Mouse (Mus musculus) thymus, postnatal 0 days (tissue): ENCODE measurements around the gene Adcyap1r1. TPM values are rescaled to one million over a fixed set of nuclear protein-coding genes. Genes with fewer than 3 reads are reported as not detected.

Experiments used
- DNase-seq: peaks from one replicate; pipeline ENCODE4 v3.0.0-alpha.2; 2015; ENCODE audit warnings: low spot score
- polyA plus RNA-seq: library from polyadenylated mRNA; unstranded; fragments of >200 nt; fragmentation: Nextera tagmentation; extraction: Ambion mirVana; gene quantifications from 2 replicates; pipeline ENCODE4 v1.2.1, GENCODE M21; 2015

The Adcyap1r1 gene
- polyA plus RNA-seq, 1 experiment from 2014 or later = 0.40 TPM

DNA sequence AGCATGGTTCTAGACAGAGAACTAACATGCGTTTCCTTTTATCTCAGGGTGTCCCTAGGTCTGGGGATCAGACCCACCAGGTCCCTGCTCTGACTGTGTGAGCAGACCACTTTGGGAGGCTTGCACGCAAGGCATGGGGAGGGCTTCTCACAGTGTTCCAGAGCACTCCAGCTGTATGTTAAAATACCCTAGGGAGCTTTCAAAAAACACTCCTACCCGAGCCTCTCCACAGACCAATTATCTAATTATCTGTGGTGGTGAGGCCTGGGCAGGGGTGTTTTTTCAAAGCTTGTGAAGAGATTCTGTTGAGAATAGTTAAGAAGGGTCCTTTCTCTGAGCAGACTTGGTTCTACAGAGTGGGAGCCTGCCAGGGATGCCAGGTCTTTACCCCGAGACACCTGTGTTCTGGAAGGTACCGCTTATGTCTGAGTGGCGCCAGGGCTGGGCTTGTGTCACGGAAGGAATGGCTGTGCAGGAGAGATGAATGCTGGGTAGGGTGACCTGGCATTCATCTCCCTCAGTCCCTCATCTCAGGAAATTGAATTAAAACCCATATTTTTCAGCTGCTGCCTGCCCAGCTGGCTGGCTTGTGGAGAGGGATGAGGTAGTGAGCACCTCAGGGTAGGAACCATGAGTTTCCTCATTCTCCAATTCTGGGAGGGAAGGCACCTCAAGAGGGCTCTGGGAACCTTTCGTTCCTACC lies 2.7 kb upstream of the Adcyap1r1 start:
- DNase-seq = no peak

DNA sequence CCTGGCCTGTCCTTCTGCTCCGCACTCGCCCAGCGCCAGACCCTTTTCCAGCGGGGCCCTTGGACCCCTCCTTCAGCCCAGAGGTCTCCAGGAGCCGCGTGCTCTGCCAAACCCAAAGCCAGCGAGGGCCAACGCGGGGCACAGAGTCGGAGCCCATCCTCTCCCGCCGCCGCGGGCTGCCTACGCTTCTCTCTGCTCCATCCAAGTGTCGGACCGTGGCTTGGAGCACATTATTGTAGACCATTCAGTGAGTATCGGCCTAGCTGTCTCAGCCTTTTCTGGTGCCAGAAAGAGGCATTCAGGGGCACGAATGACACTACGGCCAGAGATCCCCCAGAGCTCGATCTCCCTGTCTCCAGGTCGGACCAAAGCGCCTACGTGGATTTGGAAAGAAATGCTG lies 603 bp downstream of the Adcyap1r1 start:
- DNase-seq = no peak

DNA sequence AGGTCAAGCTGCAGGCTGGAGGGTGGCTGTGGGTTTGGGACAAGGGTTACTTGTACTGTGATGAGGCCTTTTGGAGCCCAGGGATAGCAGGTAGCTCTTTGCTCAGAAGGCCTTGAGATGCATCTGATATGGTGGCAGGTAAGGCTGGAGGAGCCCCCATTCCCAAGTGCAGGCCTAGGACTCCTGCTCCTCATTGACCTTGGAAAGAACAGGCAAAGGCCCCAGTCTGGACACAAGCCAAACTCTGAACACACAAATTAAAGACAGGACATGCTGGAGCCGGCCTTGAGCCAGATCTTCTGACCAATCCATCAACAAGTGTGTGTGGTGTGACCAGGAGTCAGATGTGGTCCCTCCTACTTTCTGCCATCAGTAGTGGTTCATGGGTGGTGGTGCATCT lies 1.8 kb downstream of the Adcyap1r1 start:
- DNase-seq = no peak

DNA sequence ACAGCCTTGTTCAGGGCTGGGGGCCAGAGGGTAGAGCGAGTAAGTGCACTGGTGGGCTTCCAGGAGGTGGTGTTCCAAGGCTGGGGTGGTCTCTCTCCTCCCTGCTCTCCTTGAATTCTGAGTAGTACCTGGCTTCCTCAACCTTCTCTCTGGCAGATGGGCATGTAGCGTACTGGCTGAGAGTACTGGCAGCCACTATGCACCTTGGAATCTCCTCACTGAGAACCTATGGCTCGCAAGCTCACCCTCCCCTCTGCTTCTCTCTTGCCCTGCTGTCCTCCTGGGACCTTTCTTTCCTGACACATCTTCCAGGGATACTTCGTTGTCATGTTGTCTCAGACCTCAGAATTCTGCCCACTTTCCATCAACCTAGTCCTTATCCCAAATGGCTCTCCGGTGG lies 3.9 kb downstream of the Adcyap1r1 start:
- DNase-seq = no peak

DNA sequence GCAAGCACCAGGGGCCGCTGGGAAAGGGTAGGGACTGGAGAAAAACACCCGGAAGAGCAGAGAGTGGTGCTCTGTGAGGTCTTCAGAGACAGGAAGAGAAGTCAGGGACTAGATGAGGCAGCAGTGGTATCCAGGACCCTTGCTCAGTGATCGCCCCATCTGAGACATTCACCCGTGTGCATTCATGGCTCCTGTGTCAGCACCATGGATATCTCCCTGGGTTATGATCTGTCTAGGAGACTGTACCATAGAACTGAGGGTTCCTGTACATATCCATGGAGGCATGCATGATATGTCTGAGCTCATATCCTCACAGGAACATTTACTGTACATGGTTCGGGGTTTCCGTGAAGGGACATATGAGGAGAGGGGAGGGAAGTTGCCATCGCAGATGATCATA lies 5.9 kb downstream of the Adcyap1r1 start:
- no peak for DNase-seq

DNA sequence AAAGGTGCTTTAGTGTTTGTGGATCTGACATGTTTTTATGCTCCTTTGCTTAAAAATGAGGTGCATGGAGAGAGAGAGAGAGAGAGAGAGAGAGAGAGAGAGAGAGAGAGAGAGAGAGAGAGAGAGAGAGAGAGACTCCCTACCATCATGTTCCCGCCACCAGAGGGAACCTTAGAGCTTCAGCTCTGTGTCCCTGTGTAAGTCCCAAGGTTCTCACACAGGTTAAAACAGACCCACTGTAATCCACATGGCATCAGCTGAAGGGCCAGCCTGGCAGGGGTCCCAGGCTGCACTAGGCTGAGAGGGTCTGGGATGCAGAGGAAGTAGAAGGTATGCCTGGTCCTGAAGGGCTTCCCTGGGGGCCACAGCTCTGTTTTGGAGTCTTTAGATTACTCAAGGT lies 6.4 kb downstream of the Adcyap1r1 start:
- DNase-seq = no peak

DNA sequence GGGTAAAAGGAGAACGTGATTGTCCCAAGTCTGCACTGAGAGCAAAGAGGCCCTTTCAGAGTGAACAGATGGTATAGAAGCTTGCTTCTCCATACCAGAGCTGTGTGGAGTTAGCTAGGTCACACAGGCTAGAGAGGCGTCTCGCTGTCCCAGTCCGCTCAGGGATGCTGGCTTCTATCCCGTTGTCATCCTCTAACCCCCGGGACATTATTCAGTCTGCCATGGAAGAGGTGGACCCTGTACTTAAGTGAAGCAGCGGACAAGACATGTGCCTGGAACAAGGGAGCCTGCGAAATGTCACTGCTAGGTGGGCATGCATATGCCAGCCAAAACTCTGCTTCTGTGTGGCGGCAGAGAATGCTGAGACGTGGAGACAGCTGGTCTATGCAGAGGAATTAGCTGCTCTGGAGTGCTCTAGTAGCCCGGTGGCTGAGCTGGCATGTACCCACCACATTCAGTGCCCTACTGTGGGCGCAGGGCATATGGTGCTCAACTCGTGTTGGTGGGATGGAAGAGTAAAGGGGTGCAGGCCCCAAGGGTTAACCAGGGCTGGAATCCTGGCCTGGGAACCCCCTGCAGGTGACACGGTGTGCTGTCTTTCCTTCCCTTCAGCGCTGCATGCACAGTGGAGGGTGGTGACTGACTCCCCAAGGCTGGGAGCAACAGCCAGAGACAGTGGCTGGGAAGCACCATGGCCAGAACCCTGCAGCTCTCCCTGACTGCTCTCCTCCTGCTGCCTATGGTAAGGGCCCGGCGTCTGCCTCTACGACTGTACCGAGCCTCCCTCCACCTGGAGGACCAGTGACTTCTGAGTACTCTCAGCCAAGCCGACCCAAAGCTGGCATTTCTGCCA lies 8.0 kb downstream of the Adcyap1r1 start:
- no peak for DNase-seq

DNA sequence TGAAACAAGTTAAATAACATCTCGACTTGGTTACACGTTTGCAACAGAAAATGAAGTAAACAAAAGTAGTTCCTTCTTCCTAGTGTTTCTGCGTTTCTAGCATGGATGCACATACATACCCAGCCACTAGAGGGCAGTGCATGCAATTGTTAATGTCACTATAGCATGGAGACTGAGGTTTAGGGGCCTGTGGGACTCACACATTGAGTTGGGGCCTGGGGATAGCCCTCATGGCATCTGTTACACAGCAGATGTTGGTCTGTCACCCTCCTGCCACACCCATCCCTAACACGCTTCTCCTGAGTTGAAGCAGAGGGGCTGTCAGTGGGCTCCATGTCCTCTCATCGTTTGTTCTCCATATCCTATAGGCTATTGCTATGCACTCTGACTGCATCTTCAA lies 9.4 kb downstream of the Adcyap1r1 start:
- DNase-seq = peak; percentile 18

DNA sequence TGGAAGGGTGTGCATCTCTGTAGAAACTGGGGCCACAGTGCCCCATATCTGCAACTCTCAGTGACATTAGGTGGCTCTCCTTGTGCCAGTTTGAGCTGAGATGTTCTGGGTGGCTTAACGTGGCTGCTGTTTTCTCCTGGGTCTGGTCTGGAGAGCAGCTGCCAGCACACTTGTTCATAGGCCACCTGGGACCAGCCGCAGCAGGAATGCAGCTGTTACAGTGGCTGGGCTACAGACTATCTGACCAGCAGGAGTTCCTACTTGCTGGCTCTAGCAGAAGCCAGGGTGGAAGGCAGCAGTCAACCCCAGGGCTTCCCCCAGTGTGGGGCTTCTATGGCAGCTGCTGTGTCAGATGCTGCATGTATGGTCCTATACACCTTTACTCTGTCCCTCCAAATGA lies 9.9 kb downstream of the Adcyap1r1 start:
- no peak for DNase-seq

DNA sequence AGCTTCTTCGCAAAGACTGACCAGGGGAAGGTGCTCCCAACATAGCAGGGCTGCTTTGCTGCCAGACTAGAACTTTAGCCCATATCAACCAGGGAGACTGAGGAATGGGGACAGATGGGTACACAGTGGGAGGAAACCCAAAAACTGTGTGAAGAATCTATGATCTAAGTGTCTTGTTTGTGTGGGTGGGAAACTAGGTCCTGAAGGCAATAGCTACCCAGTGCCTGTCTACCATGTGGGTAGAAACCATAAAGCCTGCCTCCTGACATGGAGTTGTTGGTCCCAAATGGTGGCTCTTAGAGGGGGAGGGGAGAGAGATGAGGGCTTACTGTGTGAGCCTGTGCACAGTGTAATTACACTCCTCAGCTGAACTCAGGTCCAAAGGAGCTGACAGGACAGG lies 10.6 kb downstream of the Adcyap1r1 start:
- no peak for DNase-seq

DNA sequence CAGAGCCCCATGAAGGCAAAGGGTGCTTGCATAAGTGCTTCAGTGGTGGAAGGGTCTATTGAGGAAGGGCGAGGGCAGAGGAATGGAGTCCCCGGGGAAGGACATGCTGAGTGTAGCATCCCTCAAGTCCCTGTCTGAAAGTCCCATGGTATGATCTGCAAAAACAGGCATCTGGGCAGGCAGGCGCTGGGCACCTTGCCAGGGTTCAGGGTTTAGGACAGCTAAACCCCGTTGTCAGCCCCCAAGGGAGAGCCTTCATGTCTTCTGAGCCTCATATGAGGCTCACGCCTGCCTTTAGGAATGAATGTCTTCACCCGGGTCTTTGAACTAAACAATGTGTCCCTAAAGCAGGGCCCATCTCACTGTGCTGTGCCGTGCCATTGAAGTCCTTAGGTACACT lies 12.2 kb downstream of the Adcyap1r1 start:
- no peak for DNase-seq

DNA sequence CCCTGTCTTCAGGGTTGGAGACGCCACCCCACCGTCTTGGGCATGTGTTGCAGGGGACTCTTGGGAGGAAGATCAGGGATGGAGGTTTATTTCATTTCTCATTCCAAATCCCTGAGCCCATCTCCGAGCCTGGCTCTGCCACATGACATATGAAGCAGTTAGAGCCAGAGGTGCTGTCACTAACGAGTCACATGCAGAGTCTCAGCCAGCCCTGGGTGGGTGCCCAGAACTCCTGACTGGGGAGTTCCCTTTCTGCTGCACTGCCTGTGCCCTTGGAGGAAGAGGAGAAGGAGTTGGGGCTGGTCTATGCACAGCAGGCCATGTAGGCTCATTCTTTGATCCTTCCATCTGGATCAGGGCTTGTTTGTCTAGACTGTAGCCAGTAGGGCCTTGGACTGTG lies 13.5 kb downstream of the Adcyap1r1 start:
- no peak for DNase-seq

DNA sequence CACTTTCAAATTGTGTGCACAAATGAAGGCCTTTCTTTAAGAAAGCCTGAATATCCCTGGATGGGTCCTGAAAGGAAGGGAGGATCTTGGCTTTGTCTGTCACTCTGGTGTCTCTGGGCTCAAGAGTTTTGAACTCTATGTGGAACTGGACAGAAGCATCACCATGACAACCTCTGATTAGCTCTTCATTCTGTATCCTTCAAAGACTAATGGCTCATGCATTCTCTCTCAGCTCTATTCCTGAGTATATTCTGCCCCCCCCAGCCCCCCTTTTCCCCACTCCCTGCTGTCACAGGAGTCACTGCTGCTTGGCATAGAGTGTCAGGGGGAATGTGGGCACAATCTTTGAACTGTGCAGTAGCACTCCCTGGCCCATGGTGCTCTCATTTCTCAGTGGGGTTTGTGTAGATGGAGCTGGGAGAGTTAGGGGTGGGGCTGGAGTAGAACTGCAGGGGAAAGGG lies 14.6 kb downstream of the Adcyap1r1 start:
- DNase-seq = no peak

DNA sequence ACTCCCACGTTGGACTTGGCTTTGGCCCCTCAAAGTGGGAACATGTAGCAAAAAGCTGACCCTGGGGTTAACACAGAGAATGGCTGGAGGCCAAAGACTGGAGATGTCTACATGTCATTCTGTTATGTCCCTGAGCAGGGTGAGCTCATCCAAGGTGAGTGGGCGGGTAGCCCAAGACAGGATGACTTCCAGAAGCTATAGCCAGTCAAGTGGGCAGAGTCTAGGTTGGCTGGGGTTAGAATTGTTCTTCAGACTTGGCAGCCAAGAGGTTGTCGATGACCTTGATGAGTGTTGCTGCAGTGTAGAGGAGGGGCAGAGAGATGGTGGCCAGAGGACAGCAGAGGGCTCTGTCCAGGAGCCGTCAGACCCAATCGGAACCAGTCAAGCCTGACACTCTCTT lies 18.9 kb downstream of the Adcyap1r1 start:
- DNase-seq = no peak

DNA sequence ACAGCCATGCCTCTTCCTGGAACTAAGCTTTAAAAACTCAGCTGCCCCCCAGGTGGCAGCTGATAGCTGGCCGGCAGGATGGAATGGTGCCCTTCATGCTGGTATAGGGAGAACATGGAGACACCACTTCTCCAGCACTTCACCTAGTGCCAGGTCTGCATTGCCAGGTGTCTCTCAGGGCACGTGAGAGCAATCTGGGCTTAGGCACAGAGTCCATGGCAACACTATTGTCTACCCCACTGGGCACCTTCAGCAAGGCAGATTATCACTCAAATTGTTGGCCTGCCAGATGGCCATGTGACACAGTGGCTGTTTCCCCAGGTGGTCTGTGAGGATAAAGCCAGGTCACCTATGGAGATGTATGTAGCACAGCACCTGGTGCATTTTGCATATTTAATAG lies 20.6 kb downstream of the Adcyap1r1 start:
- no peak for DNase-seq

DNA sequence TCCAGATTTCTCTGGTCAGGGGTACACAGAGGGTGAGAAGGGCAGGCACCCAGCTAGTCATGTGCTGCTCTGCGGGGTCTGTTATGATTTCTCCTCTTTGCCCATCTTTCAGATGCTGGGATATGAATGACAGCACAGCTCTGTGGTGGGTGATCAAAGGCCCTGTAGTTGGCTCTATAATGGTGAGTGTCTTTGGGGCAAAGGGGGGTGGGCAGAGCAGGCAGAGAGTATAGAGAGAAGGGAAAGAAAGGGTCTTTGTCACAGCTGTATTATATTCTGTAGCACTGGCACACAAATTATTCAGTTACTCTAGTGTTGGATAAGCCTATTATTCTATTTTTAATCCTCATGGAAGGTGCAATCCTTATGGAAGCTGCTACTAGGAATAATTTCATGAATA lies 29.2 kb downstream of the Adcyap1r1 start:
- DNase-seq = no peak

DNA sequence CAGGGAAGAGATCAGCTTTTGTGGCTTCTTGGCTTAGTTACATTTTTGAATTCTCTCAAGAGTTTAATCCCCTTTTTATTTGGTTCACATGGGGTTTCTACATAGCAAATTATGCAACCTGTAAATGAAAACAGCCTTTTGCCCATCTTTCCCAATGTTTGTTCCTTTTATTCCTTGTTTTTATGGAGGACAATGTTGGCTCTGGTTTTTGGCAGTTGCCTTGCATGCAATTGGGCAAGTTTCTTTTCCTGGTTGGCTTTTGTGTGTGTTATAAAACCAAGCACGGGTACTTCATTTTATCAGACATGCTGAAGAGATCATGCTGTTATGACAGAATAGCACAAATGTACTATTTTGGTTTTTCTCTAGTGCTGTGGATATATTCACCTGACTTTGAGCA lies 30.7 kb downstream of the Adcyap1r1 start:
- DNase-seq = no peak

DNA sequence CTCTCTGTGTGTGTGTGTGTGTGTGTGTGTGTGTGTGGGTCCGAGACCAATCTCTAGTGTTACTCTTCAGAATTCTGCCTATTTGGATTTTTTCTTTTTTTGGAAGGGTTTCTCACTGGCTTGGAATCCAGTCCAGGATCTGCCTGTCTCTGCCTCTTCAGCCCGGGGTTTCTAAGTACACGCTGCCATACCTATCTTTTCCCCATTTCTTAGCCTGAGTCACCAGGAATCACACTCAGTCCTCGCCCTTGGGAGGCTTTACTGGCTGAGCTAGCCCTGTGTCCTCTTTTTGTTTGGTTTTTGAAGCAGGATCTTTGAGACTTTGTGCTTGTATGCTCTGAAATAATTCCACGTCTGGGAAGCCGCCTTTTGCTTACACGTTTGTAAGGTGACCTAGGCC lies 31.6 kb downstream of the Adcyap1r1 start:
- no peak for DNase-seq

DNA sequence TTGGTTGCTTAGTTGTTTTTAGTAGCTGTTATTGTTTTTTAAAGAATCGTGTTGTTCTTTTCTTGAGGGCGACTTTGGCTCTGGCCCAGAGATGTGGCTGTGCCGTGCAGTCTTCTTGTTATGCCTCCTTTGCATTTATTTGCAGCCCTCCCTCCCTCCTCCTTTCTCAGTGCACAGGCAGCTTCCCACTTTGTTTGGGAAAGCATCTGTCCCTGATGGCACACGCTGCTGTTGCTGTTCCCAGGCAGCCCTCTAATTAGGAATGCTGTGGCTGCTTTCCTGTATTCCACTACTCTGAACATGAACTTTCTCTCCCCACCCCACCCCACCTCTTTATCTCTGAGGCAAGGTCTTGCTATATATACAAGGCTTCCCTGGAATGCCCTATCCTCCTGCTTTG lies 32.4 kb downstream of the Adcyap1r1 start:
- DNase-seq = no peak

DNA sequence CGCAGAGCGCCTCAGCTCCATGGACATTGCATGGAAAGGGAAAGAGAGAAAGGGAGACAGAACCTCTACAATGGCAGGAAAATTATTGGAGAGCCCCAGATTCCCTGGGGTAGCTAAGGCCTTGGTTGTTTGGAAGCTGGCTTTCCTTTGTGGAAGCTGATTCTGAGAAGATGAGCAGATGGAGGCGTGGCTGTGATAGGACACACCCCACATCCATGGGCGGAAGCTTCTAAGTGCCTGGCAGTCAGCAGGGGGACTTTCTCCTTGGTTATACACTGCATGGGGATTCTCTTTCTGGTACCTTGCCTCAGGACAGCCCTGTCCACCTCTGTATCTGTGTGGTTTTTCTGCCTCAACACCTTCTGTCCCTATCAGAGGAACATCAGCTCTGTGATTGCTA lies 33.4 kb downstream of the Adcyap1r1 start:
- no peak for DNase-seq

DNA sequence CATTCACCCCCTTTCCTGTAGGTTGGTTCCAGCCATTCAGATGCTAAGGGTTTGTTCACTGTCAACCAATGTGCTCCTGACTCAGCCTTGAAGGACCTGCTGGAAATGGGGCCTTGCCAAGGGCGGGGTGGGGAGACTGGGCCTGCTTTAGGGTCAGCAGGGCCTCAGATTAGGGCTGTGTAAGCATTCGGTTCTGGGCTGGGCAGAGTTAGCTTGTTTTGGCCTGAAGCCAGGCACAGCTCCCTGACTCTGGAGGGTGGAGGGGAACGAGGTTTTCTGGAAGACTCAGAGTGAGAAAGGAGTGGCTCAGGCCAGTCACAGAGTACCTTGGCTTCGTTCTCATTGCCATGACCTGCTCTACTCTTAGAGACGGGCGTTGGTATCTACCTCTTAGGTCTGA lies 35.9 kb downstream of the Adcyap1r1 start:
- DNase-seq = no peak

DNA sequence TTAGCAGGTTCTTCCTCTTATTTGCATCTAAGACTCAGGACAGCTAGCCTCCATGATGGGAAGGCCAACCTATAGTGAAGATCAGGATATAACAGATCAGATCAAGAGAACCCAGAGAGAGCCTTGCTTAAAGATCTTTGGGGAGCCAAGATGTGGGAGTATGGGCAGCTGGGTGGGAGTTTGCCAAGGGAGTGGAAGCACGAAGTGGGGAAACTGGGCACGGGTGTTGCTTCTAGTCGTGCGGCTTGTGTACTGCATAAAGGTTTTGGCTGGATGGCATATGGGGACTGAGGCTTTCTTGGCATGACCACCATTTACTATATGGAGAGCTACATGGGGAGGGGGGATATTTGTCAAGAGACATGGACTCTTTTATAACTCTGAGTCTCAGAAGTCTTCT lies 44.4 kb downstream of the Adcyap1r1 start:
- no peak for DNase-seq

DNA sequence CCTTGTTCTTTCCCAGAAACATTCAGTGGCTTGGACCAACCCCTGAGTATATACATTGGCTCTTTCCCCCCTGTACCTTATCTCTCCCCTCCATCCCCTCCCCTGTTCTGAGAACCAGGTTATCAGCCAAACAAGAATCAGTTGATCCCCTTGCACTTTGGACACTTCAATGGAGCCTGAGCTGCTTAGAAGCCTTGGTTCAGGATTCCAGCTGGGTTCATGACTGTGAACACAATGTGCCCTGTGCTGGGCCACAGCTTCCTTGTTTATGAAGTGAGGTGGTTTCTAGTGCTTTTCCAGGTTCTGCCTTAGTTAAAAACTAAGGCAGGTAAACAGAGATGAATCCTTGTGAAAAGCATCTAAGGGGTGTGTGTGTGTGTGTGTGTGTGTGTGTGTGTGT lies 47.0 kb downstream of the Adcyap1r1 start:
- DNase-seq = no peak
